Mouse (Mus musculus): ENCODE data around the gene Pla2g6. TPM values are rescaled to one million over a fixed set of nuclear protein-coding genes. Genes with fewer than 3 reads are reported as not detected.

The Pla2g6 gene
- total and polyA plus RNA-seq, 2 experiments from 2014 or later, result 7.1 to 20.3 TPM

DNA sequence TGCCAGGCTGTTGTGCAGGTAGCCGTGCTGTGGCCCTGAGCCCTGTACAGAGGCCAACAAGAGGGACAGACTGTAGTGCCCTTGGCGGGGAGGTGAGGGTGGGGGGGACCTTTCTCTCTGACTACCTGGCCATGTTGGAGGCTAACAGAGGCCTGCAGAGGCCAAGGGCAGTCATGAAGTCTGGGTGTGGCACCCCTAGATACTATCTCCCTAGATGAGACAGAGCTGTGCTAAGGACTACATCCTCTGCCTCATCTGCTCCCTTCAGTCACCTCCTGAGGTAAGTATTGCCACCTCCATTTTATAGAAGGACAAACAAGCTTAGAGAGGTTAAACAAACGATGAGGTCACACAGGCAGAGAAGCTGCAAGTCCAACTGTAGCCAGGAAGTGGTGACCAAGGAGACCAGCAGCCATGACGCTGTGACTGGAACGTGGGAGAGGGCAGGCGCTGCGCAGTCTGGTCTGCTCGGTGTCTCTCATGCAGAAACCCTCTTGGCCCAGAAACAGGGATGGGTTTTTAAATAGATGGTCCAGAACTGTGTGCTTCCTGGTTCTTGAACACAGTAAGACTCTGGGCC, 40.8 kb upstream of the Pla2g6 start:
- Histone ChIP-seq H3K9me3 (replicated peaks; ENCODE audit: control insufficient read depth, low read length) (no peaks in the 10 kb centered on the region), H3K4me2 (ENCODE audit: low read depth, low read length) (no peak overlapping the region), H3K4me1 (ENCODE audit: control insufficient read depth, insufficient read depth) (0 out of 2 replicates have a peak, but pooled peaks cover 3% of the 10 kb centered on the region), H3K4me3 (ENCODE audit: low read depth, low read length) (no peak overlapping the region), H3K27ac (ENCODE audit: low read depth) (peak overlapping the region; percentile 88), H3K36me3 (replicated peaks; ENCODE audit: control insufficient read depth, insufficient read depth, low read length) (peaks cover 87% of the 10 kb centered on the region), H3K27me3 (ENCODE audit: control insufficient read depth, insufficient read depth, low read length) (no peaks in the 10 kb centered on the region), H3K9ac (replicated peaks; ENCODE audit: low read depth, low read length) (no peak overlapping the region)
- DNase-seq (ENCODE audit: low spot score), result peak; percentile 75
- no peak for TF ChIP-seq CTCF (IDR thresholded peaks at IDR 0.05; ENCODE audit: low read depth)
- TF ChIP-seq EP300 (IDR thresholded peaks at IDR 0.05; ENCODE audit: low read depth), result no peak
- peak; percentile 45 for ATAC-seq (ENCODE audit: insufficient read depth, low read depth)
- 76% methylated on average over 8 of the region's 8 CpGs for WGBS

DNA sequence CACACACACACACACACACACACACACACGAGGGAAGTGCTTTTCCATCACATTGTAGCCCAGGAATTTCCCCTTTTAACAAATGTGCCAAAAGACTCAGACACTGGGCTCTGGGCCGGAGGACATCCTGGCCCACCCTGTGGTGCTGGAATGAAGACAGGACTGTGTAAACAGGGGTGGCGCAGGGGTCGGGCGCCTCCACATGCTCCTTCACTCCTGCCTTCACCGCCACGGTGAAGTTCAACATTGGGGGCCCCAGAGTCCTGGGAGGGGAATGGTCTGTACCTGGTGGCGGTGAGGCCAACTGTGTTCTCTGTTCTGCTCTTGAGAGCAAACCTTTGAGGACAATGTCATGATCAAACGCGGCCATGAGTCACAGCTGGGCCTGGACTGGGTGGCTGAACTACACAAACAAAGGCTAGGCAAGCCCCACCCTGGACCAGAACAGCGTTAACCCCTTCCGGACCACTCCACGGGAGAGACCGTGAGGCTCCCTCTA, 40.2 kb upstream of the Pla2g6 start:
- Histone ChIP-seq H3K4me3 (ENCODE audit: low read depth, low read length) (no peak overlapping the region), H3K27ac (ENCODE audit: low read depth) (peak overlapping the region; percentile 88), H3K9ac (replicated peaks; ENCODE audit: low read depth, low read length) (no peak overlapping the region), H3K9me3 (replicated peaks; ENCODE audit: control insufficient read depth, low read length) (no peaks in the 10 kb centered on the region), H3K36me3 (replicated peaks; ENCODE audit: control insufficient read depth, insufficient read depth, low read length) (peaks cover 87% of the 10 kb centered on the region), H3K4me2 (ENCODE audit: low read depth, low read length) (no peak overlapping the region), H3K27me3 (ENCODE audit: control insufficient read depth, insufficient read depth, low read length) (no peaks in the 10 kb centered on the region), H3K4me1 (ENCODE audit: control insufficient read depth, insufficient read depth) (0 out of 2 replicates have a peak, but pooled peaks cover 3% of the 10 kb centered on the region)
- DNase-seq (ENCODE audit: low spot score), result peak; percentile 76
- peak; percentile 80 for ATAC-seq (ENCODE audit: insufficient read depth, low read depth)
- WGBS, result 39% methylated on average over 14 of the region's 14 CpGs
- TF ChIP-seq EP300 (IDR thresholded peaks at IDR 0.05; ENCODE audit: low read depth) (no peak), CTCF (IDR thresholded peaks at IDR 0.05; ENCODE audit: low read depth) (no peak)

DNA sequence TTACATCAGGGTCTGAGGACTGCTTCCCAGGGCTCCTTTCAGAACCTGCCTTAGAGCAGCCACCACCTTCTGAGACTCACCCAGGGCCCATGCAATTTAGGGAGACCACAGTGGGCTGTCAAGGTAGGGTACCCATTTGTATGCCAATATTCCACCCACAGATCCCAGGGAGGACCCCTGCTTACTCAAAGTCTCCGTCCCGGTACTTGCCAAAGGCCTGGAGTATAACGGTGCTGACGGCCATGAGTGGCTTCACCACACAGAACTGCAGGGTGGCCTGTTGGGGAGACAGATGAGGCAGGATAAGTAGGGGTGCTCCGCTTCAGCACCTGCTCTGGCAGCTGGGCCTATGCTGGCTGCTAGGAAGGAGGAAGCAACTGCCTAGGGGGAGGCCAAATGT, 38.2 kb upstream of the Pla2g6 start:
- 84% methylated on average over 5 of the region's 5 CpGs for WGBS
- Histone ChIP-seq H3K4me1 (ENCODE audit: control insufficient read depth, insufficient read depth) (0 out of 2 replicates have a peak, but pooled peaks cover 3% of the 10 kb centered on the region), H3K36me3 (replicated peaks; ENCODE audit: control insufficient read depth, insufficient read depth, low read length) (peaks cover 90% of the 10 kb centered on the region), H3K4me2 (ENCODE audit: low read depth, low read length) (no peak overlapping the region), H3K4me3 (ENCODE audit: low read depth, low read length) (no peak overlapping the region), H3K9me3 (replicated peaks; ENCODE audit: control insufficient read depth, low read length) (no peaks in the 10 kb centered on the region), H3K27me3 (ENCODE audit: control insufficient read depth, insufficient read depth, low read length) (no peaks in the 10 kb centered on the region), H3K9ac (replicated peaks; ENCODE audit: low read depth, low read length) (no peak overlapping the region), H3K27ac (ENCODE audit: low read depth) (no peak overlapping the region)
- DNase-seq (ENCODE audit: low spot score) (no peak), ATAC-seq (ENCODE audit: insufficient read depth, low read depth) (no peak)
- TF ChIP-seq CTCF (IDR thresholded peaks at IDR 0.05; ENCODE audit: low read depth) (no peak), EP300 (IDR thresholded peaks at IDR 0.05; ENCODE audit: low read depth) (no peak)

DNA sequence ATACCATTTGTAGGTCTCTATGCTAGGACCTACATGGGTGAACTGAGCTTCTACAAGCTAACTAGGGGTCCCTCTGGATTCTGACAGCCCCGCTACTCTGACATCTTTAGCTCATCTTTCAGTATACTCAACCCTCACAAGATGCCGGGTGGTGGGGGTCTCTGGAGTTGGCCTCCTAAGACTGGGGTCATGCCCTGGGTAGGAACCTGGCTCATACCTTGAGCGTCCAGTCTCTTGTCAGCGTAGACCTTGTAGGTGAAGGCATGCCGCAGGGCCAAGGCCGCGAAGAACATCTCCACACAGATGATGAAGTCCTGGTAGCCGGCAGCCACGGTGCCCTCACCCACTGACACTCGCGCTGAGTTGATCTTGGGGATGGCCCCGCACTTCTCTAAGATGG, 36.9 kb upstream of the Pla2g6 start:
- H3K4me3 ChIP-seq (ENCODE audit: low read depth, low read length), result no peak overlapping the region
- H3K4me2 ChIP-seq (ENCODE audit: low read depth, low read length), result no peak overlapping the region
- no peaks in the 10 kb centered on the region for H3K9me3 ChIP-seq (replicated peaks; ENCODE audit: control insufficient read depth, low read length)
- ATAC-seq (ENCODE audit: insufficient read depth, low read depth), result no peak
- no peak overlapping the region for H3K9ac ChIP-seq (replicated peaks; ENCODE audit: low read depth, low read length)
- H3K4me1 ChIP-seq (ENCODE audit: control insufficient read depth, insufficient read depth), result peaks cover 6% of the 10 kb centered on the region
- H3K27ac ChIP-seq (ENCODE audit: low read depth), result no peak overlapping the region
- TF ChIP-seq EP300 (IDR thresholded peaks at IDR 0.05; ENCODE audit: low read depth) (no peak), CTCF (IDR thresholded peaks at IDR 0.05; ENCODE audit: low read depth) (no peak)
- no peak for DNase-seq (ENCODE audit: low spot score)
- H3K27me3 ChIP-seq (ENCODE audit: control insufficient read depth, insufficient read depth, low read length), result no peaks in the 10 kb centered on the region
- H3K36me3 ChIP-seq (replicated peaks; ENCODE audit: control insufficient read depth, insufficient read depth, low read length), result peaks cover 78% of the 10 kb centered on the region
- 95% methylated on average over 12 of the region's 12 CpGs for WGBS

DNA sequence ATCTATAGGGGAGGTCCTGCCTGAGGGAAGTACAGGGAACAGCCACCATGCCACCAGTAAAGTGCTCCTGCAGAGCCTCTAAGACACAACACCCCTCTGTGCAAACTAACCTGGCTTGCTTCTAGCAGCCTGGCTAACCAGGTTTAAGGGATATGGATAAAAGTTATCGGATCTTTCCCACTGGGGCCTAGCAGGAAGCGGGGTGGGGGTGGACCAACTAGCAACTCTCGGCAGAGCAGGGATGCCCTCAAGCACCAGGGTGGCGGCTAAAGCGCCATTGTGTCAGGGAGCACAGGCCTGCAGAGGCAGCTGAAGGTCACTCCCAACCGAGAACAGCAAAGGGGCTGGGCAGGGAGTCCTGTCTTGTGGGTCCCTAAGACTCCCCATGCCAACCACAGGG, 35.9 kb upstream of the Pla2g6 start:
- Histone ChIP-seq H3K4me2 (ENCODE audit: low read depth, low read length) (no peak overlapping the region), H3K4me1 (ENCODE audit: control insufficient read depth, insufficient read depth) (peaks cover 12% of the 10 kb centered on the region), H3K36me3 (replicated peaks; ENCODE audit: control insufficient read depth, insufficient read depth, low read length) (peaks cover 68% of the 10 kb centered on the region), H3K9me3 (replicated peaks; ENCODE audit: control insufficient read depth, low read length) (no peaks in the 10 kb centered on the region), H3K27me3 (ENCODE audit: control insufficient read depth, insufficient read depth, low read length) (no peaks in the 10 kb centered on the region), H3K27ac (ENCODE audit: low read depth) (no peak overlapping the region), H3K4me3 (ENCODE audit: low read depth, low read length) (no peak overlapping the region), H3K9ac (replicated peaks; ENCODE audit: low read depth, low read length) (no peak overlapping the region)
- WGBS, result 52% methylated on average over 6 of the region's 6 CpGs
- DNase-seq (ENCODE audit: low spot score) (no peak), ATAC-seq (ENCODE audit: insufficient read depth, low read depth) (no peak)
- TF ChIP-seq CTCF (IDR thresholded peaks at IDR 0.05; ENCODE audit: low read depth) (no peak), EP300 (IDR thresholded peaks at IDR 0.05; ENCODE audit: low read depth) (no peak)

DNA sequence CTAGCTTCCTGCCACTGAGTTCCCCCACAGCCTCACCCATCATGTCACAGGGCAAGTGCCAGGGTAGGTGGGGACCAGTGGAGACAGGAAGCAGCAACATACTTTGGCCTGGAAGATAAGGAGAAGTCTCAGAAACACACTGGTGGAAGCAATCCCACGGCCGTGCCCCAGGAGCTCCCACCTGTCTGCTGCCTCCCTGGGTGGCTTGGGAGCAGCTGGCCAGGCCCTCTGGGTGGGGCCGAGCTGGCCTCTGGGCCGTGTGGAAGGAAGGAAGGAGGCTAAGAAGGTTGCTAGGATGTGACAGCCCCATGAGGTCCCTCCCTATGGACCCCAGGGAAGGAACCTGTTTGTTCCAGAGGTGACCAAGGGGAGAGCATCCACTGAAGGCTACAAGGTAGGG, 32.8 kb upstream of the Pla2g6 start:
- 49% methylated on average over 4 of the region's 4 CpGs for WGBS
- no peak overlapping the region for H3K4me2 ChIP-seq (ENCODE audit: low read depth, low read length)
- H3K36me3 ChIP-seq (replicated peaks; ENCODE audit: control insufficient read depth, insufficient read depth, low read length), result peaks cover 45% of the 10 kb centered on the region
- H3K27me3 ChIP-seq (ENCODE audit: control insufficient read depth, insufficient read depth, low read length), result no peaks in the 10 kb centered on the region
- no peak overlapping the region for H3K9ac ChIP-seq (replicated peaks; ENCODE audit: low read depth, low read length)
- ATAC-seq (ENCODE audit: insufficient read depth, low read depth) (no peak), DNase-seq (ENCODE audit: low spot score) (no peak)
- H3K9me3 ChIP-seq (replicated peaks; ENCODE audit: control insufficient read depth, low read length), result no peaks in the 10 kb centered on the region
- peak overlapping the region; percentile 17 for H3K27ac ChIP-seq (ENCODE audit: low read depth)
- no peak overlapping the region for H3K4me3 ChIP-seq (ENCODE audit: low read depth, low read length)
- no peak for TF ChIP-seq CTCF (IDR thresholded peaks at IDR 0.05; ENCODE audit: low read depth)
- no peak for TF ChIP-seq EP300 (IDR thresholded peaks at IDR 0.05; ENCODE audit: low read depth)
- H3K4me1 ChIP-seq (ENCODE audit: control insufficient read depth, insufficient read depth), result peaks cover 32% of the 10 kb centered on the region

All from heart, postnatal 0 days (tissue).